8 mouse cellular contexts compared by ENCODE assay signal in the genomic region with DNA sequence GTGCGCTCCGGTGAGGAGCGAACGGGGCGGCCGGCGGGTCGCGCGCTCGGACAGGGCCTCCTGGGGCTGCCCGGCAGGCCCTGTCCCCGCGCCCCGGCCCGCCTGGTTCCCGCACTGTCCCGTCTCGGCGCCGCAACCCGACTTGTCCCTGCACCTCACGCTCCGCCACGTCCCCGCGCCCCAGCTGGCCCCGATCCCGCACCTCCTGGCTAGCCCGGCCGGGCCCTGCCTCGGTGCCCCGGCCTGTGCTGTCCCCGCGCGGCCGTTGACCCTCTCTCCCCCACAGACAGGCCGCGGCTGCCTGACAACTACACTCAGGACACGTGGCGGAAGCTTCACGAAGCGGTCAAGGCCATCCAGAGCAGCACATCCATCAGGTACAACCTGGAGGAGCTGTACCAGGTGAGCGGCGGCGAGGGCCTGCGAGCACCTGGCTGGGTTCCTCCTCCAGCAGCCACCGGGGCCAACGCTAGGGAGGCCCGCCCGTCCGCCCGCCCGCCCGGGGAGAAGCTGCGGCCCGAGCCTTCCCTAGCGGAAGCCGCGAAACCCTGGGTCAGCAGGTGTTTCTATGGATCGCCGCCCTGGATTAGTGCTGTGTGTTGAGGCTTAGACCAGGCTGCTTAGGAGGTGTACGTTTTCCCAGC. TPM values are rescaled to one million over a fixed set of nuclear protein-coding genes. Genes with fewer than 3 reads are reported as not detected.
DNase-seq lines count a peak whose midpoint lies in the region; ATAC-seq and TF ChIP-seq lines count a peak whose summit lies in the region.

No protein-coding gene starts in this region.

- H3K27ac ChIP-seq in MEL (ENCODE audit: control insufficient read depth, low read depth, low read length) = peak overlapping the region; percentile 62
- 0 out of 2 replicates have a peak overlapping the region, but pooled peaks have one; percentile 38 for H3K27ac ChIP-seq in embryonic fibroblast, embryonic 13.5 days (ENCODE audit: insufficient read depth, low read length)
- H3K27ac ChIP-seq in hindbrain, embryonic 16.5 days (ENCODE audit: low read depth, low read length) = peak overlapping the region; percentile 95
- H3K27ac ChIP-seq in liver, embryonic 13.5 days = peak overlapping the region; percentile 96

- no peak for TF ChIP-seq CTCF in MEL (IDR thresholded peaks at IDR 0.05 in 2 of 3, conservative IDR thresholded peaks at IDR 0.05 in 1 of 3; ENCODE audit: control insufficient read depth in 1 of 3, insufficient read depth in 1 of 3, low read depth in 2 of 3, low read length in 3 of 3, poor library complexity in 1 of 3, severe bottlenecking in 1 of 3)
- TF ChIP-seq CTCF in embryonic fibroblast, embryonic 13.5 days (IDR thresholded peaks at IDR 0.05; ENCODE audit: borderline replicate concordance, insufficient read depth, low read length) = no peak

- H3K36me3 ChIP-seq in MEL (ENCODE audit: control insufficient read depth in 1 of 2, insufficient read depth in 2 of 2, low read length in 2 of 2) = peaks cover 3 to 32% of the 10 kb centered on the region in 2 experiments; a peak in 3 of 4 replicates
- H3K36me3 ChIP-seq in hindbrain, embryonic 16.5 days (ENCODE audit: control insufficient read depth, insufficient read depth, low read length) = no peaks in the 10 kb centered on the region
- peaks cover 7% of the 10 kb centered on the region; the same call in 1 of the 2 replicates for H3K36me3 ChIP-seq in liver, embryonic 13.5 days

- H3K4me2 ChIP-seq in hindbrain, embryonic 16.5 days (ENCODE audit: low read length) = peak overlapping the region; percentile 95
- H3K4me2 ChIP-seq in liver, embryonic 13.5 days = peak overlapping the region; percentile 80

- peak; percentile 48 for ATAC-seq in hindbrain, embryonic 16.5 days
- ATAC-seq in liver, embryonic 13.5 days (ENCODE audit: low read depth) = peak; percentile 43
- ATAC-seq in megakaryocyte progenitor cell, adult 5-6 weeks (replicated peaks; ENCODE audit: poor library complexity) = no peak

- peak overlapping the region; percentile 94 for H3K9ac ChIP-seq in MEL (ENCODE audit: control insufficient read depth, low read depth, low read length, poor library complexity, severe bottlenecking)
- H3K9ac ChIP-seq in hindbrain, embryonic 16.5 days (ENCODE audit: low read depth, low read length) = peak overlapping the region; percentile 95
- peak overlapping the region; percentile 99 for H3K9ac ChIP-seq in liver, embryonic 13.5 days

- WGBS in hindbrain, embryonic 16.5 days = under 1% methylated on average over 31 of the region's 63 CpGs
- under 1% methylated on average over 49 of the region's 63 CpGs for WGBS in liver, embryonic 13.5 days (ENCODE audit: insufficient replicate concordance)

- TF ChIP-seq POLR2A in MEL (IDR thresholded peaks at IDR 0.05; ENCODE audit: control insufficient read depth in 1 of 2, insufficient read depth in 1 of 2, low read depth in 1 of 2, low read length in 2 of 2, poor library complexity in 1 of 2) = no peak
- TF ChIP-seq POLR2A in embryonic fibroblast, embryonic 13.5 days (IDR thresholded peaks at IDR 0.05; ENCODE audit: low read depth, low read length) = no peak

- peak; percentile 68 for DNase-seq in kidney, adult 11 months
- no peak for DNase-seq in kidney, adult 18-20 months
- peak; percentile 67 for DNase-seq in MEL (ENCODE audit: low read depth, low spot score)
- DNase-seq in liver, embryonic 13.5 days = peak; percentile 58
- DNase-seq in retina, postnatal 1 day = peak; percentile 68

- no peak for TF ChIP-seq RAD21 in MEL (IDR thresholded peaks at IDR 0.05; ENCODE audit: low read depth, low read length)

- peak overlapping the region; percentile 91 to 94 for H3K4me3 ChIP-seq in MEL (ENCODE audit: control insufficient read depth in 1 of 2, insufficient read depth in 1 of 2, low read depth in 2 of 2, low read length in 2 of 2)
- H3K4me3 ChIP-seq in embryonic fibroblast, embryonic 13.5 days (ENCODE audit: insufficient read depth, low read length) = peak overlapping the region; percentile 81
- peak overlapping the region; percentile 92 for H3K4me3 ChIP-seq in hindbrain, embryonic 16.5 days (ENCODE audit: low read length)
- peak overlapping the region; percentile 84 for H3K4me3 ChIP-seq in liver, embryonic 13.5 days (replicated peaks)

- no peaks in the 10 kb centered on the region for H3K27me3 ChIP-seq in MEL (ENCODE audit: control insufficient read depth in 1 of 2, insufficient read depth in 2 of 2, low read length in 2 of 2)
- no peaks in the 10 kb centered on the region for H3K27me3 ChIP-seq in hindbrain, embryonic 16.5 days (replicated peaks; ENCODE audit: control insufficient read depth, insufficient read depth, low read length)
- H3K27me3 ChIP-seq in liver, embryonic 13.5 days = no peaks in the 10 kb centered on the region

- no peak for TF ChIP-seq EP300 in MEL (IDR thresholded peaks at IDR 0.05; ENCODE audit: low read depth in 1 of 2, low read length in 2 of 2)

- peaks cover 74% of the 10 kb centered on the region for H3K79me2 ChIP-seq in MEL (ENCODE audit: control insufficient read depth, insufficient read depth, low read length, poor library complexity)

- no peaks in the 10 kb centered on the region for H3K9me3 ChIP-seq in MEL (replicated peaks; ENCODE audit: insufficient read depth, low read length)
- no peaks in the 10 kb centered on the region for H3K9me3 ChIP-seq in hindbrain, embryonic 16.5 days (ENCODE audit: control insufficient read depth, low read length)
- H3K9me3 ChIP-seq in liver, embryonic 13.5 days (replicated peaks) = no peaks in the 10 kb centered on the region

- H3K4me1 ChIP-seq in MEL (ENCODE audit: control insufficient read depth in 1 of 2, insufficient read depth in 2 of 2, low read length in 2 of 2) = peaks cover 18 to 34% of the 10 kb centered on the region in 2 experiments
- H3K4me1 ChIP-seq in embryonic fibroblast, embryonic 13.5 days (ENCODE audit: control insufficient read depth, insufficient read depth, low read length) = peaks cover 5% of the 10 kb centered on the region; the same call in 1 of the 2 replicates
- peaks cover 18% of the 10 kb centered on the region for H3K4me1 ChIP-seq in hindbrain, embryonic 16.5 days (ENCODE audit: control insufficient read depth, insufficient read depth, low read depth, low read length)
- peaks cover 66% of the 10 kb centered on the region for H3K4me1 ChIP-seq in liver, embryonic 13.5 days (replicated peaks)

TF ChIP-seq in MEL, 35 proteins besides CTCF, POLR2A, EP300 and RAD21 (continues in another document):
- TF ChIP-seq POLR2AphosphoS2 (IDR thresholded peaks at IDR 0.05; ENCODE audit: low read length) (no peak), CHD1 (IDR thresholded peaks at IDR 0.05; ENCODE audit: low read depth, low read length) (no peak), ELF1 (IDR thresholded peaks at IDR 0.05; ENCODE audit: low read depth, low read length) (no peak), POLR2AphosphoS5 (IDR thresholded peaks at IDR 0.05; ENCODE audit: borderline replicate concordance, low read depth, low read length) (no peak), NELFE (IDR thresholded peaks at IDR 0.05; ENCODE audit: low read depth, low read length) (no peak), MAZ (IDR thresholded peaks at IDR 0.05; ENCODE audit: low read depth, low read length) (no peak), MYB (IDR thresholded peaks at IDR 0.05; ENCODE audit: low read depth, low read length) (no peak)

RNA-seq across cellular contexts. Expression of a gene that starts 0.6 kb away (rescaled TPM):
- 62.3 and 81.4 TPM in 2 replicates for total RNA-seq in MEL (2012; rRNA removed)
- 100 to 1,000 TPM in 1 of 2 experiments, 10 to 100 TPM in 1; 56.2 to 131 TPM for polyA plus RNA-seq in MEL (2012; ENCODE audit: insufficient read depth in 1 of 2, insufficient read length in 2 of 2, low read depth in 1 of 2, low replicate concordance in 2 of 2, missing spikeins in 1 of 2)
- polyA plus RNA-seq in embryonic fibroblast, embryonic 13.5 days (2011; ENCODE audit: insufficient read length, low read depth, missing spikeins) = 74.9 and 82.4 TPM in 2 replicates
- polyA plus RNA-seq in hindbrain, embryonic 16.5 days (2015; fragmentation: Nextera tagmentation; extraction: Ambion mirVana) = 67.5 and 72.7 TPM in 2 replicates
- polyA plus RNA-seq in liver, embryonic 13.5 days (2015; fragmentation: Nextera tagmentation; extraction: Ambion mirVana) = 74.1 and 91.0 TPM in 2 replicates
- total RNA-seq in megakaryocyte progenitor cell, adult 5-6 weeks (2015) = 84.2 and 89.0 TPM in 2 replicates
- total RNA-seq in megakaryocyte progenitor cell, adult 5-6 weeks (2017) = 78.0 and 102 TPM in 2 replicates

RNA-seq across cellular contexts. Expression of a gene that starts 0.8 kb away (rescaled TPM):
- 45.1 and 50.1 TPM in 2 replicates for total RNA-seq in MEL (2012; rRNA removed)
- 10 to 100 TPM; 68.1 to 90.6 TPM for polyA plus RNA-seq in MEL (2012; ENCODE audit: insufficient read depth in 1 of 2, insufficient read length in 2 of 2, low read depth in 1 of 2, low replicate concordance in 2 of 2, missing spikeins in 1 of 2)
- polyA plus RNA-seq in embryonic fibroblast, embryonic 13.5 days (2011; ENCODE audit: insufficient read length, low read depth, missing spikeins) = 22.6 and 33.0 TPM in 2 replicates
- 36.8 and 41.2 TPM in 2 replicates for polyA plus RNA-seq in hindbrain, embryonic 16.5 days (2015; fragmentation: Nextera tagmentation; extraction: Ambion mirVana)
- 19.8 and 22.1 TPM in 2 replicates for polyA plus RNA-seq in liver, embryonic 13.5 days (2015; fragmentation: Nextera tagmentation; extraction: Ambion mirVana)
- total RNA-seq in megakaryocyte progenitor cell, adult 5-6 weeks (2015) = 18.5 and 20.6 TPM in 2 replicates
- total RNA-seq in megakaryocyte progenitor cell, adult 5-6 weeks (2017) = 16.5 and 17.1 TPM in 2 replicates

RNA-seq across cellular contexts. Expression of a gene that starts 45.3 kb away (rescaled TPM):
- 0.10 and 0.12 TPM in 2 replicates for total RNA-seq in MEL (2012; rRNA removed)
- polyA plus RNA-seq in MEL (2012; ENCODE audit: insufficient read depth in 1 of 2, insufficient read length in 2 of 2, low read depth in 1 of 2, low replicate concordance in 2 of 2, missing spikeins in 1 of 2) = under 1 TPM in 1 of 2 experiments, not detected in 1; 0.54 TPM
- polyA plus RNA-seq in embryonic fibroblast, embryonic 13.5 days (2011; ENCODE audit: insufficient read length, low read depth, missing spikeins) = not detected in 2 replicates
- polyA plus RNA-seq in hindbrain, embryonic 16.5 days (2015; fragmentation: Nextera tagmentation; extraction: Ambion mirVana) = 1.1 and 1.3 TPM in 2 replicates
- polyA plus RNA-seq in liver, embryonic 13.5 days (2015; fragmentation: Nextera tagmentation; extraction: Ambion mirVana) = 15.8 and 22.7 TPM in 2 replicates
- not detected in 2 replicates for total RNA-seq in megakaryocyte progenitor cell, adult 5-6 weeks (2015)
- total RNA-seq in megakaryocyte progenitor cell, adult 5-6 weeks (2017) = 0.04 TPM in 1 of 2 replicates, not detected in the other

RNA-seq across cellular contexts. Expression of a gene that starts 52.9 kb away (rescaled TPM):
- 191 and 205 TPM in 2 replicates for total RNA-seq in MEL (2012; rRNA removed)
- 100 to 1,000 TPM; 109 to 233 TPM for polyA plus RNA-seq in MEL (2012; ENCODE audit: insufficient read depth in 1 of 2, insufficient read length in 2 of 2, low read depth in 1 of 2, low replicate concordance in 2 of 2, missing spikeins in 1 of 2)
- 604 and 655 TPM in 2 replicates for polyA plus RNA-seq in embryonic fibroblast, embryonic 13.5 days (2011; ENCODE audit: insufficient read length, low read depth, missing spikeins)
- polyA plus RNA-seq in hindbrain, embryonic 16.5 days (2015; fragmentation: Nextera tagmentation; extraction: Ambion mirVana) = 318 and 342 TPM in 2 replicates
- 179 and 196 TPM in 2 replicates for polyA plus RNA-seq in liver, embryonic 13.5 days (2015; fragmentation: Nextera tagmentation; extraction: Ambion mirVana)
- total RNA-seq in megakaryocyte progenitor cell, adult 5-6 weeks (2015) = 209 and 240 TPM in 2 replicates
- total RNA-seq in megakaryocyte progenitor cell, adult 5-6 weeks (2017) = 259 and 273 TPM in 2 replicates

Comparison
In these comparisons a context has a peak if more than half of its experiments do, and no peak if none do; other contexts are left out.
1. H3K27ac ChIP-seq: peak in every context shown above with its lines; median percentile 96 in liver, embryonic 13.5 days; 95 in hindbrain, embryonic 16.5 days; 62 in MEL; 38 in embryonic fibroblast, embryonic 13.5 days.